Mouse (Mus musculus): ENCODE data around the gene Hils1. TPM values are rescaled to one million over a fixed set of nuclear protein-coding genes. Genes with fewer than 3 reads are reported as not detected.
"Not testable (repeated sequence)": the region's sequence is repeated elsewhere in the genome, so short reads cannot be mapped to it uniquely, and the experiment has no call there.

Gene Hils1
- polyA plus RNA-seq, 1 experiment, result not detected

GRCm38 (mm10) chr11:95006525-95007219 lies 39.3 kb downstream of the Hils1 start:
- Histone ChIP-seq H3K36me3 (ENCODE audit: control insufficient read depth, insufficient read depth) (peaks cover 31% of the 10 kb centered on the region), H3K79me3 (ENCODE audit: low read depth) (peaks cover 5% of the 10 kb centered on the region), H3K79me2 (ENCODE audit: control insufficient read depth, insufficient read depth) (peaks cover 15% of the 10 kb centered on the region), H3K4me3 (ENCODE audit: insufficient read depth, poor library complexity, severe bottlenecking) (peak overlapping the region; percentile 2), H3ac (ENCODE audit: control insufficient read depth, insufficient read length, low read depth) (no peak overlapping the region), H3K27me3 (ENCODE audit: control insufficient read depth, insufficient read depth, insufficient read length) (no peaks in the 10 kb centered on the region)
- TF ChIP-seq FOSL1 (IDR thresholded peaks at IDR 0.05; ENCODE audit: insufficient read depth, low read length, poor library complexity, severe bottlenecking) (no peak), CTCF (IDR thresholded peaks at IDR 0.05; ENCODE audit: control insufficient read depth, insufficient read depth, insufficient read length) (no peak), MAX (IDR thresholded peaks at IDR 0.05) (no peak), MYOD1 (IDR thresholded peaks at IDR 0.05; ENCODE audit: control insufficient read depth, insufficient read length, low read depth) (no peak), MYOG (IDR thresholded peaks at IDR 0.05; ENCODE audit: control insufficient read depth, extremely low read depth, insufficient read length) (no peak), CEBPB (IDR thresholded peaks at IDR 0.05; ENCODE audit: low read depth) (no peak), USF1 (IDR thresholded peaks at IDR 0.05; ENCODE audit: low read depth) (no peak)

GRCm38 (mm10) chr11:95007418-95007817 lies 40.0 kb downstream of the Hils1 start:
- no peak overlapping the region for H3K4me3 ChIP-seq (ENCODE audit: insufficient read depth, poor library complexity, severe bottlenecking)
- TF ChIP-seq CEBPB (IDR thresholded peaks at IDR 0.05; ENCODE audit: low read depth) (no peak), MYOG (IDR thresholded peaks at IDR 0.05; ENCODE audit: control insufficient read depth, extremely low read depth, insufficient read length) (no peak), FOSL1 (IDR thresholded peaks at IDR 0.05; ENCODE audit: insufficient read depth, low read length, poor library complexity, severe bottlenecking) (no peak), MAX (IDR thresholded peaks at IDR 0.05) (no peak), CTCF (IDR thresholded peaks at IDR 0.05; ENCODE audit: control insufficient read depth, insufficient read depth, insufficient read length) (no peak), MYOD1 (IDR thresholded peaks at IDR 0.05; ENCODE audit: control insufficient read depth, insufficient read length, low read depth) (no peak), USF1 (IDR thresholded peaks at IDR 0.05; ENCODE audit: low read depth) (no peak)

GRCm38 (mm10) chr11:95008661-95009628 lies 41.6 kb downstream of the Hils1 start:
- H3K36me3 ChIP-seq (ENCODE audit: control insufficient read depth, insufficient read depth), result peaks cover 20% of the 10 kb centered on the region
- H3K79me2 ChIP-seq (ENCODE audit: control insufficient read depth, insufficient read depth), result peaks cover 21% of the 10 kb centered on the region
- H3K27me3 ChIP-seq (ENCODE audit: control insufficient read depth, insufficient read depth, insufficient read length), result no peaks in the 10 kb centered on the region
- H3K4me3 ChIP-seq (ENCODE audit: insufficient read depth, poor library complexity, severe bottlenecking), result peak overlapping the region; percentile 66
- peaks cover 6% of the 10 kb centered on the region for H3K79me3 ChIP-seq (ENCODE audit: low read depth)
- peak overlapping the region; percentile 63 for H3ac ChIP-seq (ENCODE audit: control insufficient read depth, insufficient read length, low read depth)
- TF ChIP-seq MYOD1 (IDR thresholded peaks at IDR 0.05; ENCODE audit: control insufficient read depth, insufficient read length, low read depth) (no peak), MAX (IDR thresholded peaks at IDR 0.05) (peak; percentile 6)

More at GRCm38 (mm10) chr11:95007418-95007817, 40.0 kb downstream of the Hils1 start:
- no peaks in the 10 kb centered on the region for H3K27me3 ChIP-seq (ENCODE audit: control insufficient read depth, insufficient read depth, insufficient read length)
- H3K79me2 ChIP-seq (ENCODE audit: control insufficient read depth, insufficient read depth), result peaks cover 17% of the 10 kb centered on the region
- peaks cover 25% of the 10 kb centered on the region for H3K36me3 ChIP-seq (ENCODE audit: control insufficient read depth, insufficient read depth)
- H3K79me3 ChIP-seq (ENCODE audit: low read depth), result peaks cover 6% of the 10 kb centered on the region
- no peak overlapping the region for H3ac ChIP-seq (ENCODE audit: control insufficient read depth, insufficient read length, low read depth)

GRCm38 (mm10) chr11:95009629-95010014 lies 42.2 kb downstream of the Hils1 start, which contains the start of gene Samd14:
Samd14 (plus strand) TSS chr11:95009879.
- no peak for TF ChIP-seq FOSL1 (IDR thresholded peaks at IDR 0.05; ENCODE audit: insufficient read depth, low read length, poor library complexity, severe bottlenecking)
- TF ChIP-seq MYOG (IDR thresholded peaks at IDR 0.05; ENCODE audit: control insufficient read depth, extremely low read depth, insufficient read length), result no peak
- no peak for TF ChIP-seq USF1 (IDR thresholded peaks at IDR 0.05; ENCODE audit: low read depth)
- no peak for TF ChIP-seq CEBPB (IDR thresholded peaks at IDR 0.05; ENCODE audit: low read depth)
- Histone ChIP-seq H3K79me3 (ENCODE audit: low read depth) (peaks cover 6% of the 10 kb centered on the region), H3K4me3 (ENCODE audit: insufficient read depth, poor library complexity, severe bottlenecking) (peak within 1 kb of the TSS; percentile 66), H3ac (ENCODE audit: control insufficient read depth, insufficient read length, low read depth) (peak within 1 kb of the TSS; percentile 63), H3K27me3 (ENCODE audit: control insufficient read depth, insufficient read depth, insufficient read length) (no peaks in the 10 kb centered on the region), H3K79me2 (ENCODE audit: control insufficient read depth, insufficient read depth) (peaks cover 21% of the 10 kb centered on the region), H3K36me3 (ENCODE audit: control insufficient read depth, insufficient read depth) (peaks cover 24% of the 10 kb centered on the region)

GRCm38 (mm10) chr11:95010141-95010739 lies 42.8 kb downstream of the Hils1 start:
- TF ChIP-seq MYOG (IDR thresholded peaks at IDR 0.05; ENCODE audit: control insufficient read depth, extremely low read depth, insufficient read length), result no peak
- TF ChIP-seq CTCF (IDR thresholded peaks at IDR 0.05; ENCODE audit: control insufficient read depth, insufficient read depth, insufficient read length), result no peak
- no peak for TF ChIP-seq MAX (IDR thresholded peaks at IDR 0.05)
- TF ChIP-seq FOSL1 (IDR thresholded peaks at IDR 0.05; ENCODE audit: insufficient read depth, low read length, poor library complexity, severe bottlenecking), result no peak
- TF ChIP-seq MYOD1 (IDR thresholded peaks at IDR 0.05; ENCODE audit: control insufficient read depth, insufficient read length, low read depth), result no peak
- TF ChIP-seq CEBPB (IDR thresholded peaks at IDR 0.05; ENCODE audit: low read depth), result no peak
- H3K27me3 ChIP-seq (ENCODE audit: control insufficient read depth, insufficient read depth, insufficient read length), result no peaks in the 10 kb centered on the region
- peak overlapping the region; percentile 63 for H3ac ChIP-seq (ENCODE audit: control insufficient read depth, insufficient read length, low read depth)
- peak overlapping the region; percentile 66 for H3K4me3 ChIP-seq (ENCODE audit: insufficient read depth, poor library complexity, severe bottlenecking)
- H3K79me3 ChIP-seq (ENCODE audit: low read depth), result peaks cover 6% of the 10 kb centered on the region
- H3K79me2 ChIP-seq (ENCODE audit: control insufficient read depth, insufficient read depth), result peaks cover 21% of the 10 kb centered on the region
- peaks cover 24% of the 10 kb centered on the region for H3K36me3 ChIP-seq (ENCODE audit: control insufficient read depth, insufficient read depth)

GRCm38 (mm10) chr11:95010841-95011403 lies 43.5 kb downstream of the Hils1 start:
- H3K79me2 ChIP-seq (ENCODE audit: control insufficient read depth, insufficient read depth), result peaks cover 21% of the 10 kb centered on the region
- H3K36me3 ChIP-seq (ENCODE audit: control insufficient read depth, insufficient read depth), result peaks cover 19% of the 10 kb centered on the region
- H3K27me3 ChIP-seq (ENCODE audit: control insufficient read depth, insufficient read depth, insufficient read length); H3K79me3 ChIP-seq (ENCODE audit: low read depth): not testable (repeated sequence)
- peak overlapping the region; percentile 30 for H3ac ChIP-seq (ENCODE audit: control insufficient read depth, insufficient read length, low read depth)
- peak overlapping the region; percentile 66 for H3K4me3 ChIP-seq (ENCODE audit: insufficient read depth, poor library complexity, severe bottlenecking)
